Mouse (Mus musculus) liver, adult 2 months (tissue): ENCODE results near the gene Gm20721. TPM values are rescaled to one million over a fixed set of nuclear protein-coding genes. Genes with fewer than 3 reads are reported as not detected.

ENCODE experiments used
- DNase-seq: peaks from one replicate; pipeline ENCODE4 v3.0.0-alpha.2; 2011; ENCODE audit warnings: low read depth, low spot score; ENCODE audit errors: extremely low read depth
- H3K27ac ChIP-seq: fragments of 200-500 bp; replicated peaks from 2 replicates; pipeline ENCODE4 v1.5.1; 2012; ENCODE audit warnings: low read depth, mild to moderate bottlenecking, control low read depth, inconsistent platforms, low read length; ENCODE audit not compliant: insufficient read depth
- H3K27me3 ChIP-seq: fragments of 200-500 bp; 2 replicates; pipeline ENCODE4 v1.6.1; 2012; ENCODE audit warnings: mild to moderate bottlenecking, moderate library complexity, low read length, inconsistent platforms; ENCODE audit not compliant: control insufficient read depth, insufficient read depth
- H3K36me3 ChIP-seq: fragments of 200-500 bp; 2 replicates; pipeline ENCODE4 v1.6.1; 2012; ENCODE audit warnings: low read length, inconsistent platforms; ENCODE audit not compliant: control insufficient read depth, insufficient read depth
- H3K4me1 ChIP-seq: fragments of 200-500 bp; 2 replicates; pipeline ENCODE4 v1.6.1; 2011; ENCODE audit warnings: low read length; ENCODE audit not compliant: control insufficient read depth, insufficient read depth
- H3K4me3 ChIP-seq: fragments of 200-500 bp; 2 replicates; pipeline ENCODE4 v1.5.1; 2011; ENCODE audit warnings: low read depth, mild to moderate bottlenecking, control low read depth, low read length, moderate library complexity; ENCODE audit not compliant: insufficient read depth
- H3K79me2 ChIP-seq: fragments of 200-500 bp; 2 replicates; pipeline ENCODE4 v1.6.1; 2012; ENCODE audit warnings: inconsistent platforms, mild to moderate bottlenecking, low read length, moderate library complexity; ENCODE audit not compliant: control insufficient read depth, insufficient read depth
- H3K9ac ChIP-seq: fragments of 200-500 bp; 2 replicates; pipeline ENCODE4 v1.6.1; 2012; ENCODE audit warnings: low read depth, mild to moderate bottlenecking, control low read depth, inconsistent platforms, low read length
- CTCF ChIP-seq: fragments of 200-500 bp; IDR thresholded peaks from 2 replicates; pipeline ENCODE4 v1.5.1; 2011; ENCODE audit warnings: low read depth, low read length, control low read depth
- POLR2A ChIP-seq: fragments of 200-500 bp; IDR thresholded peaks from 2 replicates; pipeline ENCODE4 v1.6.1; 2011; ENCODE audit warnings: low read length, control low read depth; ENCODE audit not compliant: insufficient read depth; ENCODE audit errors: extremely low read depth
- WGBS: fragments of 180-500 bp; shearing (Covaris S2); methylation state at CpG from one replicate; pipeline ENCODE4 v1.1.7; 2018; 5-methylcytosine and 5-hydroxymethylcytosine counted together
- polyA plus RNA-seq: library from polyadenylated mRNA; depleted of rRNA; stranded (reverse); fragments of >200 nt; gene quantifications from 2 replicates; pipeline ENCODE4 v1.2.3, GENCODE M21; 2012
- total RNA-seq: library from RNA; depleted of rRNA; stranded (reverse); fragments of >200 nt; gene quantifications from 2 replicates; pipeline ENCODE4 v1.2.3, GENCODE M21; 2014

The Gm20721 gene
- total and polyA plus RNA-seq, 2 experiments: 0.31 TPM; not detected in 1

- no peak overlapping the region for H3K27ac ChIP-seq
- no peaks in the 10 kb centered on the region for H3K27me3 ChIP-seq
- peaks cover 55% of the 10 kb centered on the region for H3K79me2 ChIP-seq
- H3K4me1 ChIP-seq: peaks cover 7% of the 10 kb centered on the region
- H3K4me3 ChIP-seq: no peak overlapping the region
- no peak overlapping the region for H3K9ac ChIP-seq
- 71% methylated on average over 10 of the region's 10 CpGs for WGBS
- H3K36me3 ChIP-seq: peaks cover 1% of the 10 kb centered on the region; the same call in 1 of the 2 replicates
- TF ChIP-seq POLR2A: no peak
- no peak for TF ChIP-seq CTCF
- DNase-seq: no peak
Observed at GRCm38 (mm10) chr2:174334415-174334814, 12.1 kb downstream of the Gm20721 start.

DNA sequence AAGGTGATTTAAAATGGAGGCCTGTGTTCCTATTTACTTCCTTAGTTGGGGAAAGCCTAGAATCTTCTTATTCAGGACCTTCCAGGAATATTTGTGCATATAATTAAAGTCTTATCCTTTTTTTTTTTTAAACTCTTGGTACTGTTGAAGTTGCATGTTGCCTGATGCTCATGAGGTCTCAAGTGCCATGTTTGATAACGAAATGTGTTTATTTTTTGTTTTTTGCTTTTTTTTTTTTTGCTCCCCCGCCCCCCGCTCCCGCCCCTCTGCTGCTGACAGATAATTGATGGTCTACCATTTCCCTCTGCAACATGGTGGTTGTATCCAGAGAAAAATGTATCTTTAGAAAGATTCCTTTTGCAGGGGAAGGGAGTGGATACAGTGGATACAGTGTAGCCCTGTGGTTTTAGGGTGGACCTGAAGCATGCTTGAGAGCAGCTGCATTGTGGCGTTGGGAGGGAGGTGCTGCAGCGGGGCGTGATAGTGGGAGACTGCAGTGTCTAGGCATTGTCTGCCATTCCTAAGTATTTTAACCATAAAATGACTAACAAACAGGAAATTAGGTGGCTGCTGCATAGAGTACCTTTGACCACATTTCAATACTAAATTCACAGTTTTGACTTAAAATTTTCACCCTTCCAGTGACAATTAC, 13.1 kb downstream of the Gm20721 start:
- no peak for DNase-seq
- H3K79me2 ChIP-seq: peaks cover 47% of the 10 kb centered on the region
- TF ChIP-seq CTCF (no peak), POLR2A (no peak)
- 76% methylated on average over 7 of the region's 7 CpGs for WGBS
- H3K27me3 ChIP-seq: no peaks in the 10 kb centered on the region
- H3K4me3 ChIP-seq: no peak overlapping the region
- H3K27ac ChIP-seq: no peak overlapping the region
- H3K36me3 ChIP-seq: peaks cover 1% of the 10 kb centered on the region; the same call in 1 of the 2 replicates
- peaks cover 12% of the 10 kb centered on the region for H3K4me1 ChIP-seq
- H3K9ac ChIP-seq: no peak overlapping the region

DNA sequence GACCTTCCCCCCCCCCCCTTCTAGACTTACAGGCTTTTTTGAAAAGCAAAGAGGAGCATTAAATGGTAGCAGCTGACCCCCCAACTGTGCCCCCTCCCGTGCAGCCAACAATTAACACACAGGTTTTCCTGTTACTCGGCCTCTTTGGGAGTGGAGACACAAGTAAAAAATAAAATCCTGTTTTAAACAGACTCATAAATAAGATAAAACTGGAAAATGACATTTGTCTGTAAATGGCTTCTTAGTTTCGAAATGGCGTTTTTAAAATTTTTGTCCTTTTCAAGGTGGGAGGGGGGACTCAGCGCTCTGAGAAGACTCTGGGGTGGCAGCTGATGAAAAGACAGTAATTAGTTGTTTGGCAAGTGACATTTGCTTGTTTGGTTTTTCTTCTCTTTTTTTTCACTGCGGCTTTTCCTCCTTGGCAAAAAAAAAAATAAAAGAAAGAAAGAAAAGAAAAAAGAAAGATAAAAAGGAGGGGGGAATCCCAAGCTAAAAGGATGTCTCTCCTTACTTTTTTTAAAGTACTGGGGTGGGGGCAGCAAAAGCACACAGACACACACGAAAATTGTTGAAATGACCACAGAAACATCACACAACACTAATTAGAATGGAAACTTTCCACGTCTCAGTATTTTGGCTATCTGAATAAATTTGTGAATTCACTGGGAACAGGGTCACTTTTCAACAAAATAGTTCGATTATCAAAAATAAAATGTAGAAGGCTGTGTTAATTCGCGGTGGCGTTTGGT, 15.1 kb downstream of the Gm20721 start:
- no peaks in the 10 kb centered on the region for H3K36me3 ChIP-seq
- TF ChIP-seq POLR2A (no peak), CTCF (no peak)
- no peak for DNase-seq
- 14% methylated on average over 12 of the region's 12 CpGs for WGBS
- peaks cover 12% of the 10 kb centered on the region for H3K4me1 ChIP-seq
- H3K9ac ChIP-seq: peak overlapping the region; percentile 79
- H3K79me2 ChIP-seq: peaks cover 36% of the 10 kb centered on the region
- peak overlapping the region; percentile 100 for H3K4me3 ChIP-seq
- peak overlapping the region; percentile 47; the same call in 1 of the 2 replicates for H3K27ac ChIP-seq
- H3K27me3 ChIP-seq: no peaks in the 10 kb centered on the region; the same call in 1 of the 2 replicates

DNA sequence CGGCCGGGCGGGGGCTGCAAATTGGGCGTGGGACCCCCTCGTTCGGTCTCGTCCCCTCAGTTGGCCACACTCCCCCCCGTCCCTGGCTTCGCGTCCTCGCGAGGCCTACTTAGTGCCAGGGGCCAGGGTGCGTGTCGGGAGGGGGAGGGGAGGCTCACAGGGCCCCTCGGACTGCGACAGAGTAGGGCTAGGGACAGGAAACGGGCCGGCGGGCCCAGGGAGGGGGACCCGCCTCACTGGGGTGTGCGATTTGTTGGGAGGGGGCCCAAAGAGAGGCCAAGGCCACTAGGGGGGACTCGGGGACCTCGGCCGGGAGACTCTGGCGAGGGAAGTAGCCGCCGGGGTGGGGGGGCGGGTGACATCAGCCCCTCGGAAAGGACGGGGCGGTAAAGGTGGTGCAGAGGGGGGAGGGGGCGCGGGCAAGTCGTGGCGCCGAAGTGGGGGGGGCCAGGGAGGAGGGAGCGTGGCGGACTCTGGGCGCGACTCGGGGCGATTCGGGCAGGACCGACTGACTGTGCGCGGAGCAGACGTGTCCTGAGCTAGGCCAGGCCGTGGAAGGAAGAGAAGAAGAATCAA, 15.8 kb downstream of the Gm20721 start:
- peaks cover 12% of the 10 kb centered on the region for H3K4me1 ChIP-seq
- peaks cover 32% of the 10 kb centered on the region for H3K79me2 ChIP-seq
- TF ChIP-seq POLR2A: no peak
- TF ChIP-seq CTCF: no peak
- H3K9ac ChIP-seq: peak overlapping the region; percentile 100
- H3K27me3 ChIP-seq: no peaks in the 10 kb centered on the region; the same call in 1 of the 2 replicates
- peak; percentile 42 for DNase-seq
- peak overlapping the region; percentile 100 for H3K4me3 ChIP-seq
- 1% methylated on average over 47 of the region's 48 CpGs for WGBS
- no peaks in the 10 kb centered on the region for H3K36me3 ChIP-seq
- H3K27ac ChIP-seq: peak overlapping the region; percentile 98

DNA sequence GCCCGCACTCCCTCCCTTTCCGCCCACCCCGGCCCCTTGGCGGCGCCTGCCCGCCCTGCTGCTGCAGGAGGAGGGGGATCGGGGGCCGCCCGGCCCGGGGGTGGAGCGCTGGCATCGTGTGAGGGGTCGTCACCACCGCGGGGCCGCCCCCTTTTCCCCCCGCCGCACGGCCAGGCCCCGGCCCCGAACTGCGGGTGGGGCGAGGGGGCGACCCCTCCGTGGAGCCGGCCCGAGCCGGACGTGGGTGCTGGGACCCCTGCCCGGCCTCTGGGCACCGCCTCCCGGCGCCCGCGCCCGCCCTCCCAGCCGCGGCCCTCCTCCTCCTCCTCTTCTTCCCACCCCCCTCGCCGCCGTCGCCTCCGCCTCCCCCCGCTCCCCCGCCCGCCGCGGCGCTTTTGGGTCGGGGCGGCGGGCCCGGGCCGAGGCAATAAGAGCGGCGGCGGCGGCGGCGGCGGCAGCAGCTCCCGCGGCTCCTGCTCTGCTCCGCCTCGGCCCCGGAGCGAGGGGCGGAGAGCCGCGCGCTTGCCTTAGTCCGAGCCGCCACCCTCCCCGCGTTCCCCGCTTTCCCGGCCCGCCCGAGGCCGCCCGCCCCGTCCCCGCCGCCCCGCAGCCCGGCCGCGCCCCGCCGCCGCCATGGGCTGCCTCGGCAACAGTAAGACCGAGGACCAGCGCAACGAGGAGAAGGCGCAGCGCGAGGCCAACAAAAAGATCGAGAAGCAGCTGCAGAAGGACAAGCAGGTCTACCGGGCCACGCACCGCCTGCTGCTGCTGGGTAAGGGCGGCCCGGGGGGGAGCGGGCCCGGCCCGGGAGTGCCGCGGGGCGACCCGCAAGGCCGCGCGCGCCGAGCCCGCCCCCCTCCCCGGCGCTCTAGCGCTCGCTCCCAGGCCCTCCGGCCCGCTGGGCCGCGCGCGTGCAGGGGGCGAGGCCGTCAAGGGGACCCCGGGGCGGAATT, 16.6 kb downstream of the Gm20721 start:
- 1% methylated on average over 91 of the region's 131 CpGs for WGBS
- H3K9ac ChIP-seq: peak overlapping the region; percentile 100
- TF ChIP-seq POLR2A (peak; percentile 60), CTCF (no peak)
- H3K27me3 ChIP-seq: no peaks in the 10 kb centered on the region; the same call in 1 of the 2 replicates
- peaks cover 12% of the 10 kb centered on the region for H3K4me1 ChIP-seq
- peak overlapping the region; percentile 100 for H3K4me3 ChIP-seq
- no peak for DNase-seq
- H3K36me3 ChIP-seq: no peaks in the 10 kb centered on the region
- peaks cover 31% of the 10 kb centered on the region for H3K79me2 ChIP-seq
- peak overlapping the region; percentile 98 for H3K27ac ChIP-seq
